Mouse (Mus musculus) thymus, postnatal 14 days (tissue): Measurements from ENCODE around the gene Lclat1.
A peak's percentile ranks its signal among the peaks of the same experiment; 100 is the strongest.
"Not testable (repeated sequence)": the region's sequence is repeated elsewhere in the genome, so short reads cannot be mapped to it uniquely, and the experiment has no call there.

Source experiments
- DNase-seq: peaks from one replicate; pipeline ENCODE4 v3.0.0; 2021

Gene Lclat1

GRCm38 (mm10) chr17:73145426-73145825 is 37.6 kb downstream of the Lclat1 start:
- DNase-seq, result no peak

GRCm38 (mm10) chr17:73148607-73149006 is 40.8 kb downstream of the Lclat1 start:
- no peak for DNase-seq

GRCm38 (mm10) chr17:73152790-73153525 is 45.2 kb downstream of the Lclat1 start:
- DNase-seq, result not testable (repeated sequence)

GRCm38 (mm10) chr17:73153672-73154071 is 45.9 kb downstream of the Lclat1 start:
- DNase-seq, result no peak

- no peak for DNase-seq
These were observed 48.8 kb downstream of the Lclat1 start for GRCm38 (mm10) chr17:73156606-73157005.

GRCm38 (mm10) chr17:73161795-73162194 is 54.0 kb downstream of the Lclat1 start:
- peak; percentile 27 for DNase-seq

- peak; percentile 66 for DNase-seq
These were observed 54.8 kb downstream of the Lclat1 start for GRCm38 (mm10) chr17:73162445-73163208.

- DNase-seq, result peak; percentile 60
These were observed 55.8 kb downstream of the Lclat1 start for GRCm38 (mm10) chr17:73163597-73163996.

- DNase-seq, result no peak
These were observed 56.3 kb downstream of the Lclat1 start for GRCm38 (mm10) chr17:73164121-73164520.

GRCm38 (mm10) chr17:73169461-73169860 is 61.7 kb downstream of the Lclat1 start:
- no peak for DNase-seq

GRCm38 (mm10) chr17:73170141-73170540 is 62.4 kb downstream of the Lclat1 start:
- no peak for DNase-seq

GRCm38 (mm10) chr17:73174083-73174562 is 66.3 kb downstream of the Lclat1 start:
- peak; percentile 79 for DNase-seq

- DNase-seq, result no peak
These were observed 67.9 kb downstream of the Lclat1 start for GRCm38 (mm10) chr17:73175720-73176119.

GRCm38 (mm10) chr17:73177079-73177478 is 69.3 kb downstream of the Lclat1 start:
- DNase-seq, result no peak

GRCm38 (mm10) chr17:73186929-73187328 is 79.1 kb downstream of the Lclat1 start:
- no peak for DNase-seq

- no peak for DNase-seq
These were observed 86.4 kb downstream of the Lclat1 start for GRCm38 (mm10) chr17:73194146-73194545.

- DNase-seq, result no peak
These were observed 86.8 kb downstream of the Lclat1 start for GRCm38 (mm10) chr17:73194575-73194974.

- no peak for DNase-seq
These were observed 87.4 kb downstream of the Lclat1 start for GRCm38 (mm10) chr17:73195074-73195723.

GRCm38 (mm10) chr17:73196139-73196538 is 88.4 kb downstream of the Lclat1 start:
- DNase-seq, result peak; percentile 76

GRCm38 (mm10) chr17:73197724-73198123 is 89.9 kb downstream of the Lclat1 start:
- no peak for DNase-seq

- peak; percentile 26 for DNase-seq
These were observed 91.6 kb downstream of the Lclat1 start for GRCm38 (mm10) chr17:73199387-73199786.

GRCm38 (mm10) chr17:73200380-73200779 is 92.6 kb downstream of the Lclat1 start:
- DNase-seq, result no peak

- DNase-seq, result no peak
These were observed 96.0 kb downstream of the Lclat1 start for GRCm38 (mm10) chr17:73203642-73204332.
